Mouse (Mus musculus) heart, postnatal 0 days (tissue): ENCODE measurements around the gene Lamb3. TPM values are rescaled to one million over a fixed set of nuclear protein-coding genes. Genes with fewer than 3 reads are reported as not detected.

ENCODE experiments used
- ATAC-seq: fragments of 200-750 bp; cut with Nextera tagmentation; 2 replicates; pipeline ENCODE4 v1.8.0; 2017; ENCODE audit warnings: low read depth, moderate number of reproducible peaks, moderate library complexity; ENCODE audit not compliant: insufficient read depth
- DNase-seq: peaks from one replicate; pipeline ENCODE4 v3.0.0-alpha.2; 2016; ENCODE audit warnings: low spot score
- H3K27ac ChIP-seq: fragments of 300-500 bp; sonication (generic); 2 replicates; pipeline ENCODE4 v1.5.1; 2014; ENCODE audit warnings: low read depth, mild to moderate bottlenecking
- H3K27me3 ChIP-seq: fragments of 300-500 bp; sonication (generic); 2 replicates; pipeline ENCODE4 v1.6.1; 2014; ENCODE audit warnings: low read length, mixed read lengths; ENCODE audit not compliant: control insufficient read depth, insufficient read depth
- H3K36me3 ChIP-seq: fragments of 300-500 bp; sonication (generic); replicated peaks from 2 replicates; pipeline ENCODE4 v1.6.1; 2014; ENCODE audit warnings: low read length, mixed read lengths; ENCODE audit not compliant: control insufficient read depth, insufficient read depth
- H3K4me1 ChIP-seq: fragments of 300-500 bp; sonication (generic); 2 replicates; pipeline ENCODE4 v1.6.1; 2014; ENCODE audit warnings: antibody characterized with exemption; ENCODE audit not compliant: control insufficient read depth, insufficient read depth
- H3K4me2 ChIP-seq: fragments of 300-500 bp; sonication (generic); 2 replicates; pipeline ENCODE4 v1.6.1; 2014; ENCODE audit warnings: low read depth, mild to moderate bottlenecking, low read length, moderate library complexity
- H3K4me3 ChIP-seq: fragments of 300-500 bp; sonication (generic); 2 replicates; pipeline ENCODE4 v1.5.1; 2014; ENCODE audit warnings: low read depth, low read length
- H3K9ac ChIP-seq: fragments of 300-500 bp; sonication (generic); replicated peaks from 2 replicates; pipeline ENCODE4 v1.6.1; 2014; ENCODE audit warnings: low read depth, low read length, mixed read lengths
- H3K9me3 ChIP-seq: fragments of 300-500 bp; sonication (generic); replicated peaks from 2 replicates; pipeline ENCODE4 v1.6.1; 2016; ENCODE audit warnings: low read length; ENCODE audit not compliant: control insufficient read depth
- CTCF ChIP-seq: IDR thresholded peaks from 2 replicates; pipeline ENCODE4 v1.5.1; 2016; ENCODE audit warnings: antibody characterized with exemption, control low read depth, low read depth
- EP300 ChIP-seq: IDR thresholded peaks from 2 replicates; pipeline ENCODE4 v1.6.1; 2016; ENCODE audit warnings: antibody characterized with exemption, low read depth
- WGBS: fragments of 180-500 bp; shearing (Covaris S2); extraction: QIAGEN DNeasy Blood & Tissue Kit; methylation state at CpG from one replicate; pipeline ENCODE4 v1.1.7; 2014; 5-methylcytosine and 5-hydroxymethylcytosine counted together
- polyA plus RNA-seq: library from polyadenylated mRNA; unstranded; fragments of >200 nt; fragmentation: Nextera tagmentation; extraction: Ambion mirVana; gene quantifications from 2 replicates; pipeline ENCODE4 v1.2.1, GENCODE M21; 2015
- total RNA-seq: library from RNA; depleted of rRNA; stranded (reverse); fragments of >200 nt; gene quantifications from 2 replicates; pipeline ENCODE4 v1.2.3, GENCODE M21; 2014; ENCODE audit warnings: low replicate concordance

Lamb3 gene
- total and polyA plus RNA-seq, 2 experiments from 2014 or later: 8.1 to 9.8 TPM

GRCm38 (mm10) chr1:193326456-193327145 lies 119.1 kb downstream of the Lamb3 start:
- Histone ChIP-seq H3K27me3 (no peaks in the 10 kb centered on the region), H3K4me1 (peaks cover 19% of the 10 kb centered on the region), H3K9me3 (no peaks in the 10 kb centered on the region), H3K4me2 (no peak overlapping the region), H3K36me3 (no peaks in the 10 kb centered on the region), H3K9ac (no peak overlapping the region), H3K4me3 (no peak overlapping the region), H3K27ac (no peak overlapping the region)
- DNase-seq (peak; percentile 77), ATAC-seq (0 out of 2 replicates have a peak, but pooled peaks have one; percentile 39)
- TF ChIP-seq EP300: no peak
- peak; percentile 76 for TF ChIP-seq CTCF
- 52% methylated on average over 7 of the region's 7 CpGs for WGBS

GRCm38 (mm10) chr1:193327216-193327615 lies 119.7 kb downstream of the Lamb3 start:
- H3K9ac ChIP-seq: no peak overlapping the region
- no peaks in the 10 kb centered on the region for H3K9me3 ChIP-seq
- H3K4me1 ChIP-seq: peaks cover 22% of the 10 kb centered on the region
- WGBS: 78% methylated on average over 1 of the region's 1 CpGs
- no peak overlapping the region for H3K4me2 ChIP-seq
- TF ChIP-seq EP300: no peak
- no peak for TF ChIP-seq CTCF
- no peaks in the 10 kb centered on the region for H3K27me3 ChIP-seq
- DNase-seq (no peak), ATAC-seq (no peak)
- H3K36me3 ChIP-seq: no peaks in the 10 kb centered on the region
- H3K4me3 ChIP-seq: no peak overlapping the region
- H3K27ac ChIP-seq: no peak overlapping the region

- Histone ChIP-seq H3K36me3 (no peaks in the 10 kb centered on the region), H3K9ac (no peak overlapping the region), H3K27me3 (no peaks in the 10 kb centered on the region), H3K4me1 (peaks cover 21% of the 10 kb centered on the region), H3K27ac (no peak overlapping the region), H3K4me2 (no peak overlapping the region), H3K4me3 (no peak overlapping the region), H3K9me3 (no peaks in the 10 kb centered on the region)
- no peak for TF ChIP-seq EP300
- TF ChIP-seq CTCF: no peak
- ATAC-seq (no peak), DNase-seq (no peak)
- WGBS: 53% methylated on average over 5 of the region's 5 CpGs
Measured at GRCm38 (mm10) chr1:193327686-193328085, 120.2 kb downstream of the Lamb3 start.

- Histone ChIP-seq H3K4me3 (no peak overlapping the region), H3K4me2 (no peak overlapping the region), H3K27me3 (no peaks in the 10 kb centered on the region), H3K36me3 (no peaks in the 10 kb centered on the region), H3K9me3 (no peaks in the 10 kb centered on the region), H3K9ac (no peak overlapping the region), H3K4me1 (peaks cover 38% of the 10 kb centered on the region), H3K27ac (no peak overlapping the region)
- ATAC-seq: no peak
- no peak for DNase-seq
- TF ChIP-seq CTCF (no peak), EP300 (no peak)
- 69% methylated on average over 9 of the region's 9 CpGs for WGBS
Measured at GRCm38 (mm10) chr1:193329557-193329956, 122.1 kb downstream of the Lamb3 start.

- H3K4me2 ChIP-seq: no peak overlapping the region
- WGBS: 25% methylated on average over 10 of the region's 10 CpGs
- peak overlapping the region; percentile 68 for H3K27ac ChIP-seq
- DNase-seq: peak; percentile 78
- peak; percentile 86 for ATAC-seq
- no peak overlapping the region for H3K9ac ChIP-seq
- H3K9me3 ChIP-seq: no peaks in the 10 kb centered on the region
- H3K36me3 ChIP-seq: no peaks in the 10 kb centered on the region
- TF ChIP-seq EP300 (no peak), CTCF (peak; percentile 100)
- no peak overlapping the region for H3K4me3 ChIP-seq
- H3K27me3 ChIP-seq: no peaks in the 10 kb centered on the region
- H3K4me1 ChIP-seq: peaks cover 44% of the 10 kb centered on the region
Measured at GRCm38 (mm10) chr1:193330172-193330571, 122.7 kb downstream of the Lamb3 start.

DNA sequence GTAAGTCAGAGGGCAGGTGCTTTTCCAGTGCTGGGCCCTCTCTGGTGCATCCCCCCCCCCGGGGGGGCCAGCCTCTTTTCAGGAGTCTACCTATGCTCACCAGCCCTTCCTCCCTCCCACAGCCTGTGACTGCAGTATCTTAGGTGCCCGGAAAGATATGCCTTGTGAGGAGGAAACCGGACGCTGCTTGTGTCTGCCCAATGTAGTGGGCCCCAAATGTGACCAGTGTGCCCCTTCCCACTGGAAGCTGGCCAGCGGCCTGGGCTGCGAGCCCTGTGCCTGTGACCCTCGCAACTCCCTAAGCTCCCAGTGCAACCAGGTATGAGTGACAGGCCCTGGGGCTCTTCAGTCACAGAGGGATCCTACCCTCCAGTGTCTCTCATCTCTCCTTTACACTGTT lies 123.1 kb downstream of the Lamb3 start:
- DNase-seq (no peak), ATAC-seq (no peak)
- 80% methylated on average over 7 of the region's 7 CpGs for WGBS
- H3K9me3 ChIP-seq: no peaks in the 10 kb centered on the region
- no peaks in the 10 kb centered on the region for H3K36me3 ChIP-seq
- no peak overlapping the region for H3K4me3 ChIP-seq
- TF ChIP-seq EP300: no peak
- TF ChIP-seq CTCF: no peak
- H3K27ac ChIP-seq: peak overlapping the region; percentile 68
- H3K9ac ChIP-seq: no peak overlapping the region
- H3K4me1 ChIP-seq: peaks cover 49% of the 10 kb centered on the region
- H3K27me3 ChIP-seq: no peaks in the 10 kb centered on the region
- H3K4me2 ChIP-seq: no peak overlapping the region
